Mouse (Mus musculus) retina, embryonic 14.5 days (tissue): ENCODE measurements around the gene Tm7sf2.

ENCODE experiments used
- DNase-seq: peaks from one replicate; pipeline ENCODE4 v3.0.0-alpha.2; 2015; ENCODE audit warnings: low spot score

The Tm7sf2 gene

GRCm38 (mm10) chr19:6044102-6044501 lies 24.1 kb downstream of the Tm7sf2 start:
- DNase-seq = peak; percentile 58

- DNase-seq = no peak
Observed at GRCm38 (mm10) chr19:6042293-6042692, 25.9 kb downstream of the Tm7sf2 start.

- DNase-seq = no peak
Observed at GRCm38 (mm10) chr19:6040002-6040401, 28.2 kb downstream of the Tm7sf2 start.

GRCm38 (mm10) chr19:6038326-6038725 lies 29.8 kb downstream of the Tm7sf2 start:
- DNase-seq = no peak

GRCm38 (mm10) chr19:6037695-6038094 lies 30.5 kb downstream of the Tm7sf2 start:
- DNase-seq = no peak

- DNase-seq = no peak
Observed at GRCm38 (mm10) chr19:6035966-6036585, 32.1 kb downstream of the Tm7sf2 start.

- DNase-seq = no peak
Observed at GRCm38 (mm10) chr19:6030520-6031280, 37.5 kb downstream of the Tm7sf2 start.

- DNase-seq = no peak
Observed at GRCm38 (mm10) chr19:6029426-6029825, 38.7 kb downstream of the Tm7sf2 start.

GRCm38 (mm10) chr19:6028991-6029390 lies 39.2 kb downstream of the Tm7sf2 start:
- no peak for DNase-seq

GRCm38 (mm10) chr19:6023930-6024329 lies 44.2 kb downstream of the Tm7sf2 start:
- DNase-seq = no peak

GRCm38 (mm10) chr19:6023059-6023458 lies 45.1 kb downstream of the Tm7sf2 start:
- DNase-seq = no peak

- no peak for DNase-seq
Observed at GRCm38 (mm10) chr19:6020276-6020675, 47.9 kb downstream of the Tm7sf2 start.

- DNase-seq = peak; percentile 89
Observed at GRCm38 (mm10) chr19:6018142-6019089, 49.8 kb downstream of the Tm7sf2 start.

- peak; percentile 35 for DNase-seq
Observed at GRCm38 (mm10) chr19:6016532-6016931, 51.6 kb downstream of the Tm7sf2 start.

GRCm38 (mm10) chr19:6015511-6016315 lies 52.5 kb downstream of the Tm7sf2 start, which contains the start of gene Capn1:
Capn1 (minus strand) TSS chr19:6015897.
- peak; percentile 73 for DNase-seq

- peak; percentile 37 for DNase-seq
Observed at GRCm38 (mm10) chr19:6014991-6015510, 53.1 kb downstream of the Tm7sf2 start.

GRCm38 (mm10) chr19:6013691-6014090 lies 54.5 kb downstream of the Tm7sf2 start:
- DNase-seq = no peak
